Mouse (Mus musculus) bone marrow macrophage, adult 2 months (primary cell): Measurements from ENCODE around the gene Phyhipl.

Experiments used
- CTCF ChIP-seq: IDR thresholded peaks from 2 replicates; pipeline ENCODE4 v1.5.1; 2012; ENCODE audit warnings: low read depth, mild to moderate bottlenecking, low read length, moderate library complexity
- POLR2A ChIP-seq: IDR thresholded peaks from 2 replicates; pipeline ENCODE4 v1.6.1; 2012; ENCODE audit warnings: mild to moderate bottlenecking, low read depth, low read length, borderline replicate concordance

GRCm38 (mm10) chr10:70686941-70687703 is 31.4 kb upstream of the Phyhipl start:
- no peak for TF ChIP-seq POLR2A
- TF ChIP-seq CTCF = no peak
